Mouse (Mus musculus) forebrain, embryonic 16.5 days (tissue): Measurements from ENCODE around the gene Ano10. TPM values are rescaled to one million over a fixed set of nuclear protein-coding genes. Genes with fewer than 3 reads are reported as not detected.

Source experiments
- ATAC-seq: fragments of 200-750 bp; cut with Nextera tagmentation; 2 replicates; pipeline ENCODE4 v1.8.0; 2017; ENCODE audit warnings: mild to moderate bottlenecking, moderate library complexity
- H3K27ac ChIP-seq: fragments of 300-500 bp; sonication (generic); 2 replicates; pipeline ENCODE4 v1.5.1; 2014; ENCODE audit warnings: low read length, control low read depth
- H3K27me3 ChIP-seq: fragments of 300-500 bp; sonication (generic); replicated peaks from 2 replicates; pipeline ENCODE4 v1.6.1; 2014; ENCODE audit warnings: low read length; ENCODE audit not compliant: control insufficient read depth, insufficient read depth
- H3K36me3 ChIP-seq: fragments of 300-500 bp; sonication (generic); 2 replicates; pipeline ENCODE4 v1.6.1; 2014; ENCODE audit not compliant: control insufficient read depth, insufficient read depth
- H3K4me1 ChIP-seq: fragments of 300-500 bp; sonication (generic); replicated peaks from 2 replicates; pipeline ENCODE4 v1.6.1; 2014; ENCODE audit warnings: low read length; ENCODE audit not compliant: control insufficient read depth, insufficient read depth
- H3K4me2 ChIP-seq: fragments of 300-500 bp; sonication (generic); 2 replicates; pipeline ENCODE4 v1.6.1; 2014; ENCODE audit warnings: mild to moderate bottlenecking, low read length, control low read depth
- H3K4me3 ChIP-seq: fragments of 300-500 bp; sonication (generic); replicated peaks from 2 replicates; pipeline ENCODE4 v1.5.1; 2014; ENCODE audit warnings: mild to moderate bottlenecking, low read length, control low read depth
- H3K9ac ChIP-seq: fragments of 300-500 bp; sonication (generic); replicated peaks from 2 replicates; pipeline ENCODE4 v1.6.1; 2014; ENCODE audit warnings: low read depth, low read length, control low read depth
- H3K9me3 ChIP-seq: fragments of 300-500 bp; sonication (generic); 2 replicates; pipeline ENCODE4 v1.6.1; 2016; ENCODE audit warnings: low read length; ENCODE audit not compliant: control insufficient read depth
- WGBS: fragments of 180-500 bp; shearing (Covaris S2); extraction: QIAGEN DNeasy Blood & Tissue Kit; methylation state at CpG from one replicate; pipeline ENCODE4 v1.1.7; 2014; 5-methylcytosine and 5-hydroxymethylcytosine counted together
- polyA plus RNA-seq: library from polyadenylated mRNA; unstranded; fragments of >200 nt; fragmentation: Nextera tagmentation; extraction: Ambion mirVana; gene quantifications from 2 replicates; pipeline ENCODE4 v1.2.1, GENCODE M21; 2015

The Ano10 gene
- polyA plus RNA-seq, 1 experiment from 2014 or later: 35.0 TPM

DNA sequence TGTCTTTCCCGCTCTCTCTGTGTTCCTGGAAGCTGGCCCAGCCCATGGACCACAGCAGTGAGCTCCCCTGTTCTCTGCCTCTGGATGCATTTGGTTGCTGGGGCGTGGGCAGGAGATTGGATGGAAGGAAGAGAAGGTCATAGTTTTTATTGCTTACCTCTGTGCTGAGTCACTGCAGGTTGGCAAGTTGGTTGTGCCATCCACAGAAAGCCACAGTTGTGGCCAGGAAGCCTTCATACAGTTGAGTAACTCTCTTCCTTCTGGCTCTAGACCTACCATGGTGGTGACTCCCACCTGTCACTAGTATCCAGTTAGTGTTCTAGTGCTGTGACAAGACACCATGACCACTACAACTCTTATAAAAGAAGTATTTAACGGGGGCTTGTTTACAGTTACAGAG lies 11.1 kb upstream of the Ano10 start:
- ATAC-seq: no peak
- Histone ChIP-seq H3K9ac (no peak overlapping the region), H3K27ac (no peak overlapping the region), H3K36me3 (no peaks in the 10 kb centered on the region), H3K27me3 (no peaks in the 10 kb centered on the region), H3K4me2 (no peak overlapping the region), H3K4me1 (peaks cover 3% of the 10 kb centered on the region; the same call in 1 of the 2 replicates), H3K4me3 (no peak overlapping the region), H3K9me3 (no peaks in the 10 kb centered on the region)
- WGBS: 60% methylated on average over 3 of the region's 3 CpGs

GRCm38 (mm10) chr9:122296169-122296568 lies 1.9 kb upstream of the Ano10 start:
- Histone ChIP-seq H3K27ac (no peak overlapping the region), H3K9me3 (no peaks in the 10 kb centered on the region), H3K27me3 (no peaks in the 10 kb centered on the region), H3K36me3 (no peaks in the 10 kb centered on the region), H3K4me1 (peaks cover 11% of the 10 kb centered on the region), H3K9ac (no peak overlapping the region), H3K4me3 (no peak overlapping the region), H3K4me2 (no peak overlapping the region)
- ATAC-seq: no peak
- 93% methylated on average over 5 of the region's 5 CpGs for WGBS

DNA sequence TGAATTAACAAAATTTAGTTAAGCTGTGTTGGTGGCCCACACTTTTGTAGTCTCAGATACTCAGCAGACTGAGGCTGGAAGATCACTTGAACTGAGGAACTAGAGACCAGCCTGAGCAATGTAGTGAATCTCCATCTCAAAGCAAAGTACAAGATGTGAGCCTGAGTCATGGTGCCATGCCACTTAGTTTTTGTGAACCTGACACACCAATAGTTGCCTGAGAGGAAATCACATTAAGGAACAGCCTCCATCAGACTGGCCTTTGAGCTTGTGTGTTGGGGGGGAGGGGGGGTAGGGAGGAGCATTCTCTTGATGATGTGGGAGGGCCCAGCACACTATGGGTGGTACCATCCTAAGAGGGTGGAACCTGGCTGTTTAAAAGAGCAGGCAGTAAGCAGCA lies 1.2 kb upstream of the Ano10 start:
- H3K9me3 ChIP-seq: no peaks in the 10 kb centered on the region
- H3K27me3 ChIP-seq: no peaks in the 10 kb centered on the region

DNA sequence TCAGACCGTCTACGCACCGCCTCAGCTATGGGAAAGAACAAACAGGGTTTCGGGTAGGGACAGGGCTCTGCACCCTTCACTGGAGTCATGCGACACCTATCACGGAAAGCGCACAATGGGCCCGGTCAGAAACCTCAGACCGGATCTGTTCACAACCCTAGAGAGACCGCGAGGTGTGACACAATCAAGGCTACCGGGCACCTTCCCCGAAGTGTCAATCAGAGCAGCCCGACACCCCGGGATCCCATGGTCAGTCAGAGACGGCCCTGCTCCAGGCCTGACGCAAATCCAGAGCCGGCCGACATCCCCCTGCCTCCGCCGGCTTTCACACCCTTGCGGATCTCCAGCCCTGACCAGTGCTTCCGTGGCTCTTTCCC lies 370 bp downstream of the Ano10 start:
- no peaks in the 10 kb centered on the region for H3K9me3 ChIP-seq
- no peak; the same call in 1 of the 2 replicates for ATAC-seq
- under 1% methylated on average over 23 of the region's 23 CpGs for WGBS

More for the DNA sequence above, 1.2 kb upstream of the Ano10 start:
- no peak overlapping the region for H3K4me3 ChIP-seq
- ATAC-seq: no peak
- no peak overlapping the region for H3K4me2 ChIP-seq
- peaks cover 11% of the 10 kb centered on the region for H3K4me1 ChIP-seq
- H3K27ac ChIP-seq: no peak overlapping the region
- H3K36me3 ChIP-seq: no peaks in the 10 kb centered on the region
- H3K9ac ChIP-seq: no peak overlapping the region

DNA sequence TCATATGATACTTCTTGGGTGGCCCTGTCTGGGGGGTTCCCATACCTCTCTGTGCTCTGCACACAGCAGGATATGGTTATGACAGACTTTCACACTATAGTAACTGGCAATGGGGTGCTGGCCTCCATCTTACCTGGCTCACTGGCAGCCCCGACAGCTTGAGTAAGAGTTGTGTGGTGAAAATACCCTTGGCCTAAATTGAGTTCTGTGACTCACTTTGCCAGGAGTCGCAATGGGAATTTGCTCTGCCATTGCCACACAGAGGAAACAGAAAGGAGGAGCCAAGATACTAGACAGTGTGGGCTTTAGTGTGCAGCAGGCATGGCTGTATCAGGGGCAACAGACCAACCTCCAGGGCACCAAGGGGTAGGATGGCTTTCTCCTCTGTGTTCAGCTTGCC lies 4.0 kb downstream of the Ano10 start:
- ATAC-seq: no peak
- no peak overlapping the region for H3K4me2 ChIP-seq
- H3K36me3 ChIP-seq: no peaks in the 10 kb centered on the region
- no peak overlapping the region for H3K4me3 ChIP-seq
- peaks cover 19% of the 10 kb centered on the region for H3K4me1 ChIP-seq
- no peaks in the 10 kb centered on the region for H3K27me3 ChIP-seq
- no peak overlapping the region for H3K27ac ChIP-seq
- H3K9me3 ChIP-seq: no peaks in the 10 kb centered on the region
- 94% methylated on average over 2 of the region's 2 CpGs for WGBS
- no peak overlapping the region for H3K9ac ChIP-seq

More for the DNA sequence above, 370 bp downstream of the Ano10 start:
- peak overlapping the region; percentile 76 for H3K4me3 ChIP-seq
- H3K36me3 ChIP-seq: no peaks in the 10 kb centered on the region
- H3K4me1 ChIP-seq: peaks cover 11% of the 10 kb centered on the region
- H3K27ac ChIP-seq: peak overlapping the region; percentile 82
- H3K4me2 ChIP-seq: peak overlapping the region; percentile 69
- H3K27me3 ChIP-seq: no peaks in the 10 kb centered on the region
- H3K9ac ChIP-seq: peak overlapping the region; percentile 85

- 18% methylated on average over 3 of the region's 3 CpGs for WGBS
- H3K4me3 ChIP-seq: no peak overlapping the region
- no peaks in the 10 kb centered on the region for H3K36me3 ChIP-seq
- no peak overlapping the region for H3K4me2 ChIP-seq
- H3K27ac ChIP-seq: no peak overlapping the region
- no peak overlapping the region for H3K9ac ChIP-seq
- no peaks in the 10 kb centered on the region for H3K9me3 ChIP-seq
- H3K4me1 ChIP-seq: peaks cover 14% of the 10 kb centered on the region
- no peak for ATAC-seq
- no peaks in the 10 kb centered on the region for H3K27me3 ChIP-seq
These were observed 5.8 kb downstream of the Ano10 start for GRCm38 (mm10) chr9:122288416-122288815.

- no peak overlapping the region for H3K4me3 ChIP-seq
- no peaks in the 10 kb centered on the region for H3K27me3 ChIP-seq
- WGBS: 98% methylated on average over 3 of the region's 3 CpGs
- no peaks in the 10 kb centered on the region for H3K9me3 ChIP-seq
- ATAC-seq: no peak
- H3K36me3 ChIP-seq: no peaks in the 10 kb centered on the region
- H3K9ac ChIP-seq: no peak overlapping the region
- H3K4me2 ChIP-seq: no peak overlapping the region
- peaks cover 8% of the 10 kb centered on the region for H3K4me1 ChIP-seq
- H3K27ac ChIP-seq: no peak overlapping the region
These were observed 6.7 kb downstream of the Ano10 start for GRCm38 (mm10) chr9:122287526-122287925.

- H3K4me1 ChIP-seq: peaks cover 8% of the 10 kb centered on the region
- 11% methylated on average over 4 of the region's 4 CpGs for WGBS
These were observed 8.4 kb downstream of the Ano10 start for GRCm38 (mm10) chr9:122285833-122286310.

GRCm38 (mm10) chr9:122285146-122285832 lies 8.9 kb downstream of the Ano10 start:
- H3K9me3 ChIP-seq: no peaks in the 10 kb centered on the region
- no peaks in the 10 kb centered on the region for H3K36me3 ChIP-seq
- 10% methylated on average over 5 of the region's 11 CpGs for WGBS
- ATAC-seq: peak; percentile 47
- H3K4me1 ChIP-seq: peaks cover 8% of the 10 kb centered on the region
- H3K4me2 ChIP-seq: no peak overlapping the region
- H3K4me3 ChIP-seq: no peak overlapping the region
- H3K9ac ChIP-seq: no peak overlapping the region
- H3K27me3 ChIP-seq: no peaks in the 10 kb centered on the region
- no peak overlapping the region for H3K27ac ChIP-seq

More at GRCm38 (mm10) chr9:122285833-122286310, 8.4 kb downstream of the Ano10 start:
- H3K27ac ChIP-seq: no peak overlapping the region
- no peak for ATAC-seq
- no peaks in the 10 kb centered on the region for H3K36me3 ChIP-seq
- no peaks in the 10 kb centered on the region for H3K9me3 ChIP-seq
- no peak overlapping the region for H3K4me3 ChIP-seq
- H3K27me3 ChIP-seq: no peaks in the 10 kb centered on the region
- H3K9ac ChIP-seq: no peak overlapping the region
- no peak overlapping the region for H3K4me2 ChIP-seq
